25 mouse cellular contexts compared by ENCODE assay signal in the genomic region with DNA sequence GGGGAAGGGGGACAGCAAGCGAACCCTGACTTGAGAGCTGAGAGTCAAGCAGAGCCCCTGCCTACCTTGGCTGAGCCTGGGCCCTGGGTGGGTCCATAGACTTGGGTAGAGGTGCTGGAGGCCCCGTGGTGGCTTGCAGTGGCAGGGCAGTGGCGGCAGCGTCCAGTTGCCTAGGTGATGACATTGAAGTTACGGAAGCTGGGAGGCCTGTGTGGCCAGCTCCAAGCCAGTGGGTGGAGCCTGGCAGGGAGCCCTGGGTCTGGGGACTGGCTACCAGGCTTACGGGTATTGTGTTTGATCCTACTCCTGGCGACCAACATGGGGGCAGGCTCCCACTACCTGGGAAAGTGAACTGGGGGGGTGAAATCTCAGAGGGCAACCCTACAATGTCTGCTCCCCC. TPM values are rescaled to one million over a fixed set of nuclear protein-coding genes. Genes with fewer than 3 reads are reported as not detected.
DNase-seq lines count a peak whose midpoint lies in the region; ATAC-seq lines count a peak whose summit lies in the region.
"Had no signal": no experiment of that assay in that cellular context is flagged by ENCODE, and none has a peak within 500 bp of the region (broad histone marks: within the 10 kb centered on the region; RNA-seq: fewer than 3 reads in every experiment).

No protein-coding gene starts in this region.

- no peak overlapping the region for H3K9ac ChIP-seq in kidney, embryonic 15.5 days
- H3K9ac ChIP-seq: embryonic facial prominence, embryonic 12.5 days; forebrain, postnatal 0 days; hindbrain, embryonic 12.5 days; limb, embryonic 15.5 days; liver, embryonic 15.5 days; midbrain, embryonic 13.5 days had no signal

- H3K27me3 ChIP-seq in kidney, embryonic 15.5 days: peaks cover 3% of the 10 kb centered on the region; the same call in 1 of the 2 replicates
- H3K27me3 ChIP-seq: hindbrain, embryonic 12.5 days; limb, embryonic 15.5 days had no signal

- no peaks in the 10 kb centered on the region for H3K36me3 ChIP-seq in kidney, embryonic 15.5 days
- H3K36me3 ChIP-seq: embryonic facial prominence, embryonic 12.5 days; hindbrain, embryonic 12.5 days; limb, embryonic 15.5 days; liver, embryonic 15.5 days; midbrain, embryonic 13.5 days had no signal

- no peak overlapping the region for H3K27ac ChIP-seq in kidney, embryonic 15.5 days
- H3K27ac ChIP-seq: embryonic facial prominence, embryonic 12.5 days; hindbrain, embryonic 12.5 days; limb, embryonic 15.5 days; midbrain, embryonic 13.5 days had no signal

- peak; percentile 45 for DNase-seq in adrenal gland, adult 2 months
- no peak for DNase-seq in adrenal gland, postnatal 4 days (ENCODE audit: low spot score in 2 of 2)
- DNase-seq in kidney, postnatal 4 days: peak; percentile 25 to 31
- DNase-seq in MN1 (ENCODE audit: low spot score): peak; percentile 21
- peak; percentile 35 for DNase-seq in adrenal gland, postnatal 25 days
- DNase-seq in right cerebral cortex, postnatal 14 days: no peak
- DNase-seq in urinary bladder, postnatal 4 days (ENCODE audit: low spot score in 2 of 2): no peak
- DNase-seq: cerebellum, adult 11-12 months; cerebellum, postnatal 14 days; forebrain, postnatal 0 days; gastrocnemius, postnatal 14 days; heart, adult 11 months; kidney, adult 8-10 months; left cerebral cortex, postnatal 4 days; right cerebral cortex, postnatal 4 days had no signal

- no peaks in the 10 kb centered on the region for H3K9me3 ChIP-seq in kidney, embryonic 15.5 days (replicated peaks)
- H3K9me3 ChIP-seq: embryonic facial prominence, embryonic 12.5 days; hindbrain, embryonic 12.5 days; limb, embryonic 15.5 days; liver, embryonic 15.5 days; midbrain, embryonic 13.5 days had no signal

- H3K4me3 ChIP-seq in kidney, embryonic 15.5 days (replicated peaks): no peak overlapping the region
- H3K4me3 ChIP-seq: embryonic facial prominence, embryonic 12.5 days; hindbrain, embryonic 12.5 days; limb, embryonic 15.5 days; liver, embryonic 15.5 days; midbrain, embryonic 13.5 days had no signal

- ATAC-seq in kidney, embryonic 15.5 days (replicated peaks; ENCODE audit: low FRiP score): no peak; the same call in 1 of the 2 replicates
- ATAC-seq: forebrain, postnatal 0 days; midbrain, embryonic 13.5 days had no signal

- no peaks in the 10 kb centered on the region for H3K4me1 ChIP-seq in kidney, embryonic 15.5 days
- H3K4me1 ChIP-seq: embryonic facial prominence, embryonic 12.5 days; hindbrain, embryonic 12.5 days; limb, embryonic 15.5 days; midbrain, embryonic 13.5 days had no signal

- WGBS in kidney, embryonic 15.5 days: 47% methylated on average over 7 of the region's 7 CpGs

- H3K4me2 ChIP-seq in kidney, embryonic 15.5 days: no peak overlapping the region
- H3K4me2 ChIP-seq: embryonic facial prominence, embryonic 12.5 days; heart, embryonic 11.5 days; hindbrain, embryonic 12.5 days; limb, embryonic 15.5 days; liver, embryonic 15.5 days; midbrain, embryonic 13.5 days had no signal

RNA-seq across cellular contexts. Expression of a gene that starts 23.6 kb away (rescaled TPM):
- not detected for total RNA-seq in adrenal gland, adult 2 months (2021)
- polyA plus RNA-seq in adrenal gland, adult 2 months (2012; rRNA removed): 0.30 TPM in 1 of 2 replicates, not detected in the other
- under 1 TPM in 1 of 2 experiments, not detected in 1; 0.11 TPM for total RNA-seq in adrenal gland, postnatal 4 days (2021)
- polyA plus RNA-seq in kidney, embryonic 15.5 days (2015; fragmentation: Nextera tagmentation; extraction: Ambion mirVana): 0.23 and 0.31 TPM in 2 replicates
- not detected in 2 replicates for total RNA-seq in adrenal gland, postnatal 25 days (2021)
- total RNA-seq: megakaryocyte, adult 5-6 weeks; monocyte, adult 5-6 weeks had no signal
- polyA plus RNA-seq: heart, embryonic 11.5 days; heart, postnatal 0 days; liver, embryonic 15.5 days had no signal

RNA-seq across cellular contexts. Expression of a gene that starts 25.8 kb away (rescaled TPM):
- 10 to 100 TPM; 16.7 to 20.4 TPM for total RNA-seq in adrenal gland, adult 2 months (2021)
- 41.0 and 41.1 TPM in 2 replicates for polyA plus RNA-seq in adrenal gland, adult 2 months (2012; rRNA removed)
- total RNA-seq in adrenal gland, postnatal 4 days (2021): 10 to 100 TPM; 17.8 to 18.7 TPM
- polyA plus RNA-seq in kidney, embryonic 15.5 days (2015; fragmentation: Nextera tagmentation; extraction: Ambion mirVana): 39.7 and 42.1 TPM in 2 replicates
- 16.1 and 21.1 TPM in 2 replicates for total RNA-seq in adrenal gland, postnatal 25 days (2021)

RNA-seq across cellular contexts. Expression of a gene that starts 44.0 kb away (rescaled TPM):
- 100 to 1,000 TPM; 151 to 180 TPM for total RNA-seq in adrenal gland, adult 2 months (2021)
- 188 and 210 TPM in 2 replicates for polyA plus RNA-seq in adrenal gland, adult 2 months (2012; rRNA removed)
- 100 to 1,000 TPM; 137 to 140 TPM for total RNA-seq in adrenal gland, postnatal 4 days (2021)
- 118 TPM in 2 replicates for polyA plus RNA-seq in kidney, embryonic 15.5 days (2015; fragmentation: Nextera tagmentation; extraction: Ambion mirVana)
- total RNA-seq in adrenal gland, postnatal 25 days (2021): 143 and 163 TPM in 2 replicates

RNA-seq across cellular contexts. Expression of a gene that starts 54.1 kb away (rescaled TPM):
- total RNA-seq in adrenal gland, adult 2 months (2021): 1 to 10 TPM; 2.3 to 2.6 TPM
- polyA plus RNA-seq in adrenal gland, adult 2 months (2012; rRNA removed): 4.5 and 5.3 TPM in 2 replicates
- total RNA-seq in adrenal gland, postnatal 4 days (2021): 10 to 100 TPM; 18.0 to 19.6 TPM
- 10.8 and 14.2 TPM in 2 replicates for polyA plus RNA-seq in kidney, embryonic 15.5 days (2015; fragmentation: Nextera tagmentation; extraction: Ambion mirVana)
- 1.9 and 2.2 TPM in 2 replicates for total RNA-seq in adrenal gland, postnatal 25 days (2021)
- total RNA-seq: monocyte, adult 5-6 weeks had no signal

Comparison
In these comparisons a context has a peak if more than half of its experiments do, and no peak if none do; other contexts are left out.
1. DNase-seq: peak in adrenal gland, adult 2 months (single experiment), kidney, postnatal 4 days (2 of 2), MN1 (single experiment) and adrenal gland, postnatal 25 days (single experiment); none in adrenal gland, postnatal 4 days (0 of 2), right cerebral cortex, postnatal 14 days (single experiment) and urinary bladder, postnatal 4 days (0 of 2).